Mouse (Mus musculus): ENCODE results near the gene Gm3435. TPM values are rescaled to one million over a fixed set of nuclear protein-coding genes. Genes with fewer than 3 reads are reported as not detected.
"Not testable (repeated sequence)": the region's sequence is repeated elsewhere in the genome, so short reads cannot be mapped to it uniquely, and the experiment has no call there.

Gm3435 gene
- polyA plus RNA-seq, 1 experiment from 2014 or later = 5.0 TPM

- not testable (repeated sequence) for H3K27ac ChIP-seq (ENCODE audit: low read depth, low read length); H3K9ac ChIP-seq (ENCODE audit: low read depth, low read length); H3K4me2 ChIP-seq (ENCODE audit: low read length); ATAC-seq; H3K4me3 ChIP-seq (ENCODE audit: low read length); H3K4me1 ChIP-seq (ENCODE audit: control insufficient read depth, insufficient read depth, low read depth, low read length); H3K27me3 ChIP-seq (replicated peaks; ENCODE audit: control insufficient read depth, insufficient read depth, low read length); H3K36me3 ChIP-seq (ENCODE audit: control insufficient read depth, insufficient read depth, low read length); H3K9me3 ChIP-seq (ENCODE audit: control insufficient read depth, low read length)
- no CpG with 5 or more reads among the region's 4 CpGs for WGBS
Measured at GRCm38 (mm10) chr17:15031414-15031813, 21.4 kb downstream of the Gm3435 start.

DNA sequence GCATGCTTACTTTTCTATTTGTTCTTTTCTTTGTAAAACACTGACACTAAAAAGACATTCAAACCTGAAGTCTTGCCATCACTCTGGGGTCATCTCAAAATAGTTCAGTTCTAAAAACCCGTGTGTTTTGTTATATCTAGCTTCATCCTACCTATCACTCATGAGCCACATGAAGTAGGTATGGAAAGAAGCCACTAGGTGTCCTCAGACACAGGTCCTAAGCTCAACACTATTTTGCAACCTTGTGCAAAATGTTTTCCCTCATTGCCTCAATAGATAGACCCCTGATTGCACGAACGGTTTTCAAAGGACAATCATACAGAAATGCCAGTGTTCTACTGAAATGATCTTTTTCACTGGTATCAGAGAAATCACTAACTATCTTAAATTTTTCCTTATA lies 30.5 kb downstream of the Gm3435 start:
- not testable (repeated sequence) for H3K4me2 ChIP-seq (ENCODE audit: low read length); H3K9ac ChIP-seq (ENCODE audit: low read depth, low read length); H3K27me3 ChIP-seq (replicated peaks; ENCODE audit: control insufficient read depth, insufficient read depth, low read length); H3K36me3 ChIP-seq (ENCODE audit: control insufficient read depth, insufficient read depth, low read length); H3K4me3 ChIP-seq (ENCODE audit: low read length); ATAC-seq; H3K9me3 ChIP-seq (ENCODE audit: control insufficient read depth, low read length); H3K27ac ChIP-seq (ENCODE audit: low read depth, low read length); H3K4me1 ChIP-seq (ENCODE audit: control insufficient read depth, insufficient read depth, low read depth, low read length)
- WGBS = no CpG with 5 or more reads among the region's 3 CpGs

GRCm38 (mm10) chr17:15041175-15041729 lies 31.3 kb downstream of the Gm3435 start, which contains the start of the genes Ermard, Tcte3 and Gm3448:
Gene Ermard, plus strand, starts transcription at chr17:15041208.
Gene Tcte3, minus strand, starts transcription at chr17:15041488.
Gene Gm3448, minus strand, starts transcription at chr17:15041537.
- H3K4me2 ChIP-seq (ENCODE audit: low read length); H3K27me3 ChIP-seq (replicated peaks; ENCODE audit: control insufficient read depth, insufficient read depth, low read length); H3K36me3 ChIP-seq (ENCODE audit: control insufficient read depth, insufficient read depth, low read length); H3K9me3 ChIP-seq (ENCODE audit: control insufficient read depth, low read length); H3K9ac ChIP-seq (ENCODE audit: low read depth, low read length); H3K4me1 ChIP-seq (ENCODE audit: control insufficient read depth, insufficient read depth, low read depth, low read length); H3K27ac ChIP-seq (ENCODE audit: low read depth, low read length); H3K4me3 ChIP-seq (ENCODE audit: low read length): not testable (repeated sequence)
- ATAC-seq = peak; percentile 98
- 0% methylated on average over 14 of the region's 56 CpGs for WGBS

DNA sequence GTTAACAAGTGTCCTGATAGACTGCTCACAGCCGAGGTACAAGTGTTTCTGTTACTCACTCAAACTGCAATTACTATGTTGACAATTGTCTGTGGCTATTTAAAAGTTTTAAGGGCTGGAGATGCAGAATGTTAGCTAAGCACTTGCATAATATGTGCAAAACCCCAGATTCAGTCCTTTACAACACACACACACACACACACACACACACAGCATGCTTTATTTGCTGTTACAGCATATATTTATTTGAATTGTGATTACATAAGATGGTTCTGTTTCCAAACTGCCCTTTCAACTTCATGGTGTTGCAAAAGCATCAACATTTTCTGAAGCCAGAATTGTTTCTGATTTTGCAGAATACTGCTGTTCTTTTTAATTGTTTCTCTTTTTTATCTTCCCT lies 40.4 kb downstream of the Gm3435 start:
- not testable (repeated sequence) for H3K36me3 ChIP-seq (ENCODE audit: control insufficient read depth, insufficient read depth, low read length); H3K4me1 ChIP-seq (ENCODE audit: control insufficient read depth, insufficient read depth, low read depth, low read length); H3K27me3 ChIP-seq (replicated peaks; ENCODE audit: control insufficient read depth, insufficient read depth, low read length); H3K9ac ChIP-seq (ENCODE audit: low read depth, low read length); H3K4me2 ChIP-seq (ENCODE audit: low read length); ATAC-seq; H3K9me3 ChIP-seq (ENCODE audit: control insufficient read depth, low read length); H3K4me3 ChIP-seq (ENCODE audit: low read length); H3K27ac ChIP-seq (ENCODE audit: low read depth, low read length)
- no CpG with 5 or more reads among the region's 1 CpGs for WGBS

- WGBS = 75% methylated on average over 1 of the region's 1 CpGs
Measured at GRCm38 (mm10) chr17:15052766-15053165, 42.8 kb downstream of the Gm3435 start.

DNA sequence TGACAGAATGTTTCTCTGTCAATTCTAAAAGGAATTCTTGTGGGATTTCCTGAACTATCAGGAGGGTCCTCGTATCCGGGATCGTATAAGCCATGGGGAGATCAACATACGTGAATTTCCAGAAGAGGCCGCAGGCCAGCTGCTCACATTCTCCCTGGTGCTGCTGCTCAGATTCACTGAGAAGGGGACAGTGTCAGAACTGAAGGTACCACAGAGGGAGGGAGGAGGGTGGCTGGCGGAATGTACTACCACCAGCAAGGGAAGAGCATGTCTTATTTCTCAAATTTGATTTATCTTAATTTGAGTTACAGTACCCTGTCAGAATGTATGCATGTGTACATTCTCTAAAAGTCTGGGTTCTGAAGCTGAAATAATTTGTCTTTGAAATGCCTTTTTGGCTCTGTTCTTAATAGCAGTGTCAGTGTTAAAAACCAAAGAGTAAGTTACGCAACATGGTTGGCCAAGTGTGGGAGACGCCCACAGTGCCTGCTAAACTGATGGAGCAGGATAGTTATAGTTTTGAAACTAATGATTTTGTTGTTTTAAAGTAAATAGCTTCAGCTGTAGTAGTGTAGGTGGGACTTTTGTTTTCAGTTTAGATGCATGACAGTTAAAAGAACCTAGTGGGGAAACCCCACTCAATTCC lies 43.3 kb downstream of the Gm3435 start:
- not testable (repeated sequence) for H3K27ac ChIP-seq (ENCODE audit: low read depth, low read length); H3K4me3 ChIP-seq (ENCODE audit: low read length); ATAC-seq; H3K36me3 ChIP-seq (ENCODE audit: control insufficient read depth, insufficient read depth, low read length); H3K4me2 ChIP-seq (ENCODE audit: low read length); H3K27me3 ChIP-seq (replicated peaks; ENCODE audit: control insufficient read depth, insufficient read depth, low read length); H3K9ac ChIP-seq (ENCODE audit: low read depth, low read length); H3K9me3 ChIP-seq (ENCODE audit: control insufficient read depth, low read length); H3K4me1 ChIP-seq (ENCODE audit: control insufficient read depth, insufficient read depth, low read depth, low read length)
- 91% methylated on average over 5 of the region's 8 CpGs for WGBS

More at GRCm38 (mm10) chr17:15052766-15053165, 42.8 kb downstream of the Gm3435 start:
- H3K36me3 ChIP-seq (ENCODE audit: control insufficient read depth, insufficient read depth, low read length); H3K27me3 ChIP-seq (replicated peaks; ENCODE audit: control insufficient read depth, insufficient read depth, low read length); H3K9me3 ChIP-seq (ENCODE audit: control insufficient read depth, low read length); H3K4me1 ChIP-seq (ENCODE audit: control insufficient read depth, insufficient read depth, low read depth, low read length); H3K27ac ChIP-seq (ENCODE audit: low read depth, low read length); H3K9ac ChIP-seq (ENCODE audit: low read depth, low read length); H3K4me2 ChIP-seq (ENCODE audit: low read length); H3K4me3 ChIP-seq (ENCODE audit: low read length): not testable (repeated sequence)
- ATAC-seq = peak; percentile 25; the same call in 1 of the 2 replicates

- H3K27me3 ChIP-seq (replicated peaks; ENCODE audit: control insufficient read depth, insufficient read depth, low read length); H3K9me3 ChIP-seq (ENCODE audit: control insufficient read depth, low read length); H3K27ac ChIP-seq (ENCODE audit: low read depth, low read length); H3K4me3 ChIP-seq (ENCODE audit: low read length); H3K9ac ChIP-seq (ENCODE audit: low read depth, low read length); H3K4me1 ChIP-seq (ENCODE audit: control insufficient read depth, insufficient read depth, low read depth, low read length); ATAC-seq; H3K4me2 ChIP-seq (ENCODE audit: low read length); H3K36me3 ChIP-seq (ENCODE audit: control insufficient read depth, insufficient read depth, low read length): not testable (repeated sequence)
- WGBS = 97% methylated on average over 11 of the region's 13 CpGs
Measured at GRCm38 (mm10) chr17:15053829-15054200, 43.8 kb downstream of the Gm3435 start.

GRCm38 (mm10) chr17:15055925-15056324 lies 45.9 kb downstream of the Gm3435 start:
- H3K4me2 ChIP-seq (ENCODE audit: low read length) = no peak overlapping the region
- H3K9me3 ChIP-seq (ENCODE audit: control insufficient read depth, low read length) = no peaks in the 10 kb centered on the region
- H3K36me3 ChIP-seq (ENCODE audit: control insufficient read depth, insufficient read depth, low read length) = peaks cover 3% of the 10 kb centered on the region; the same call in 1 of the 2 replicates
- H3K9ac ChIP-seq (ENCODE audit: low read depth, low read length) = no peak overlapping the region; the same call in 1 of the 2 replicates
- no peak overlapping the region for H3K27ac ChIP-seq (ENCODE audit: low read depth, low read length)
- H3K4me1 ChIP-seq (ENCODE audit: control insufficient read depth, insufficient read depth, low read depth, low read length) = no peaks in the 10 kb centered on the region
- 74% methylated on average over 4 of the region's 4 CpGs for WGBS
- no peaks in the 10 kb centered on the region for H3K27me3 ChIP-seq (replicated peaks; ENCODE audit: control insufficient read depth, insufficient read depth, low read length)
- no peak for ATAC-seq
- no peak overlapping the region for H3K4me3 ChIP-seq (ENCODE audit: low read length)

GRCm38 (mm10) chr17:15058161-15058591 lies 48.2 kb downstream of the Gm3435 start:
- Histone ChIP-seq H3K27me3 (replicated peaks; ENCODE audit: control insufficient read depth, insufficient read depth, low read length) (no peaks in the 10 kb centered on the region), H3K9me3 (ENCODE audit: control insufficient read depth, low read length) (no peaks in the 10 kb centered on the region), H3K4me1 (ENCODE audit: control insufficient read depth, insufficient read depth, low read depth, low read length) (no peaks in the 10 kb centered on the region), H3K9ac (ENCODE audit: low read depth, low read length) (no peak overlapping the region), H3K4me3 (ENCODE audit: low read length) (no peak overlapping the region), H3K4me2 (ENCODE audit: low read length) (no peak overlapping the region), H3K27ac (ENCODE audit: low read depth, low read length) (no peak overlapping the region), H3K36me3 (ENCODE audit: control insufficient read depth, insufficient read depth, low read length) (peaks cover 7% of the 10 kb centered on the region; the same call in 1 of the 2 replicates)
- WGBS = 89% methylated on average over 5 of the region's 5 CpGs
- no peak for ATAC-seq

Measured in hindbrain, embryonic 16.5 days (tissue).